Mouse (Mus musculus) ES-E14 (cell line): ENCODE data around the gene Zfp619. TPM values are rescaled to one million over a fixed set of nuclear protein-coding genes. Genes with fewer than 3 reads are reported as not detected.

ENCODE experiments used
- DNase-seq: peaks from one replicate; pipeline ENCODE4 v3.0.0-alpha.2; 2013; ENCODE audit warnings: low read depth, low spot score
- H3K27ac ChIP-seq: 2 replicates; pipeline ENCODE4 v1.5.1; 2012; ENCODE audit warnings: low read depth, mild to moderate bottlenecking, low read length, moderate library complexity, mixed read lengths; ENCODE audit not compliant: poor library complexity, insufficient read depth, severe bottlenecking
- H3K36me3 ChIP-seq: 2 replicates; pipeline ENCODE4 v1.6.1; 2012; ENCODE audit warnings: mild to moderate bottlenecking, low read length, moderate library complexity, mixed read lengths; ENCODE audit not compliant: control insufficient read depth, poor library complexity, insufficient read depth, severe bottlenecking
- H3K4me1 ChIP-seq, 2 experiments: fragments of 150-350 bp in 1 of 2; sonication (generic) in 1 of 2; 2 replicates each; pipeline ENCODE4 v1.6.1; 2012; ENCODE audit warnings: low read length in 2 of 2, mild to moderate bottlenecking in 1 of 2, mixed read lengths in 1 of 2; ENCODE audit not compliant: control insufficient read depth in 2 of 2, insufficient read depth in 2 of 2, poor library complexity in 1 of 2
- H3K4me3 ChIP-seq, 2 experiments: fragments of 150-350 bp in 1 of 2; sonication (generic) in 1 of 2; 2 replicates each; pipeline ENCODE4 v1.5.1; 2012; ENCODE audit warnings: low read length in 2 of 2, low read depth in 1 of 2, mild to moderate bottlenecking in 1 of 2, mixed read lengths in 1 of 2; ENCODE audit not compliant: insufficient read depth in 1 of 2, poor library complexity in 1 of 2, severe bottlenecking in 1 of 2
- H3K9ac ChIP-seq: 2 replicates; pipeline ENCODE4 v1.6.1; 2012; ENCODE audit warnings: low read depth, mild to moderate bottlenecking, low read length, mixed read lengths; ENCODE audit not compliant: poor library complexity, insufficient read depth, severe bottlenecking
- H3K9me3 ChIP-seq: fragments of 150-350 bp; sonication (generic); 2 replicates; pipeline ENCODE4 v1.6.1; 2012; ENCODE audit warnings: low read depth, mild to moderate bottlenecking, low read length; ENCODE audit not compliant: control insufficient read depth, insufficient read depth
- CHD2 ChIP-seq: IDR thresholded peaks from 2 replicates; pipeline ENCODE4 v1.6.1; 2014; ENCODE audit warnings: mild to moderate bottlenecking, low read depth, low read length, inconsistent platforms
- HCFC1 ChIP-seq: IDR thresholded peaks from 2 replicates; pipeline ENCODE4 v1.6.1; 2012; ENCODE audit warnings: low read length, inconsistent platforms, borderline replicate concordance; ENCODE audit not compliant: insufficient read depth
- MAFK ChIP-seq: IDR thresholded peaks from 2 replicates; pipeline ENCODE4 v1.6.1; 2014; ENCODE audit warnings: mild to moderate bottlenecking, low read depth, low read length, inconsistent platforms; ENCODE audit not compliant: insufficient read depth
- ZC3H11A ChIP-seq: IDR thresholded peaks from 2 replicates; pipeline ENCODE4 v1.6.1; 2012; ENCODE audit warnings: low read depth, mild to moderate bottlenecking, inconsistent platforms, low read length, borderline replicate concordance
- ZNF384 ChIP-seq: IDR thresholded peaks from 2 replicates; pipeline ENCODE4 v1.6.1; 2012; ENCODE audit warnings: low read depth, low read length, inconsistent platforms
- in situ Hi-C, 2 experiments: fragments of 600-800 bp; cut with MboI; formaldehyde crosslinking; loops; one replicate each; pipeline ENCODE4 v1.15.1; 2025; ENCODE audit warnings: low sequenced_read_pairs in 2 of 2, inconsistent platforms in 1 of 2; ENCODE audit not compliant: unreplicated experiment in 2 of 2
- total RNA-seq: library from RNA; depleted of rRNA; stranded (reverse); fragments of 300-350 nt; gene quantifications from 2 replicates; pipeline ENCODE4 v1.2.3, GENCODE M21; 2012; rRNA removed

Gene Zfp619
- 3.7 and 4.2 TPM in 2 replicates for total RNA-seq

DNA sequence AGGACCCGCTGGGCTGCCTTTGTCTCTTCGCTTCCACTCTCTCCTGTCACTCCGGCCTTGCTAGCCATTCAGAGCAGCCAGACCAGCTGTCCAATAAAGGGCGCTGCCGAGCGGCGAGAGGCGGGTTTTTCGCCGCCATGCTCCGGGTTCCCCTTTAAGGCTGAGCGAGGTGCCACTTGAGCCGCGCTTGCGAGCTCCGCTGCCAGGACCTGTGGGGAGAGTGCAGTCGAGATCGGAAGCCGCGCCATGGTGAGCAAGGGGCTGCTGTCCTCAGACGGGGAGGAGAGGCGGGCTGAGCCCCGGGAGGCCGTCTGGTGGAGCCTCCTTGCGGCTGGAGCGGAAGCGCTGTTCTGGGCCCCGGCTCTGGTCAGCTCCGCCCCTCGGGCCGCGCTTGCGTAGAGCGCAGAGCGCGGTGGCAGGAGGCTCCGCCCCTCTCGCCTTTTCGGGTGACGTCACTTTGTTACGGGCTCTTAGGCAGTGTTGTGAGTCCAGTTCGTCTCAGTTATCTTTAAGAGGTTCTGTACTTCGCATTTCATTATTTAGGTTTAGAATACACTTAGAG, at the start of gene Zfp619:
Zfp619 (plus strand) TSS at position 151 of the 562 bp plus-strand sequence.
- Histone ChIP-seq H3K36me3 (no peaks in the 10 kb centered on the region), H3K9ac (peak within 1 kb of the TSS; percentile 90), H3K4me1 (no peaks in the 10 kb centered on the region), H3K27ac (peak within 1 kb of the TSS; percentile 78), H3K4me3 (peak within 1 kb of the TSS; percentile 74 to 95), H3K9me3 (no peaks in the 10 kb centered on the region)
- TF ChIP-seq ZC3H11A (no peak), MAFK (no peak), CHD2 (no peak), ZNF384 (no peak), HCFC1 (no peak; the same call in none of the 2 replicates)
- in situ Hi-C loops: no loop called here
- DNase-seq: peak; percentile 87

DNA sequence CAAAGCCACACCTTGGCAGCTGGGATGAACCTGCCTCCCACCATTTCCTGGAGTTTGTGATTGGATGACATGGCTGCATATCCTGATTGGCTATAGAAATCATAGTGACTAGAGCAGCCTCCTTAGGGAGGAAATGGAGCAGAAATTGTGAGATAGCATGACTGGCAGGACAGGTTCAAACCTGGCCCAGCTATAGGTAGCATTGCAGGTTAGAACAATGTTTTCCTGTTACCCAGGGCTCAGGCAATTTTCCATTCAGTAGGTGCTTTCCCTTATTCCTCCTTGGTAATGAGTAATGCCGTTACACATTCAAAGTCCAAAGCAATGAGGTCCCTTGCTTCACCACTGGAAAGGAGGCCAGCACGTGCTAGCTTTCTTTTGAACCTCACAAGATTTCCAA, 38.6 kb upstream of the Zfp619 start:
- no peak for TF ChIP-seq ZNF384
- TF ChIP-seq ZC3H11A: no peak
- no peak for TF ChIP-seq CHD2
- TF ChIP-seq MAFK: no peak
- TF ChIP-seq HCFC1: no peak
- Histone ChIP-seq H3K36me3 (no peaks in the 10 kb centered on the region), H3K9me3 (no peaks in the 10 kb centered on the region), H3K4me3 (no peak overlapping the region), H3K4me1 (no peaks in the 10 kb centered on the region), H3K27ac (no peak overlapping the region), H3K9ac (no peak overlapping the region)
- in situ Hi-C loops: no loop called here
- DNase-seq: no peak

- Histone ChIP-seq H3K27ac (no peak overlapping the region), H3K36me3 (no peaks in the 10 kb centered on the region), H3K9ac (no peak overlapping the region), H3K4me1 (no peaks in the 10 kb centered on the region), H3K9me3 (no peaks in the 10 kb centered on the region), H3K4me3 (no peak overlapping the region)
- TF ChIP-seq HCFC1: no peak
- TF ChIP-seq MAFK: no peak
- peak; percentile 86 for TF ChIP-seq ZNF384
- 0 out of 2 replicates have a peak, but pooled peaks have one; percentile 30 for TF ChIP-seq ZC3H11A
- TF ChIP-seq CHD2: no peak
- DNase-seq: no peak
- in situ Hi-C loops: no loop called here
These were observed 33.2 kb upstream of the Zfp619 start for GRCm38 (mm10) chr7:39484384-39484783.

DNA sequence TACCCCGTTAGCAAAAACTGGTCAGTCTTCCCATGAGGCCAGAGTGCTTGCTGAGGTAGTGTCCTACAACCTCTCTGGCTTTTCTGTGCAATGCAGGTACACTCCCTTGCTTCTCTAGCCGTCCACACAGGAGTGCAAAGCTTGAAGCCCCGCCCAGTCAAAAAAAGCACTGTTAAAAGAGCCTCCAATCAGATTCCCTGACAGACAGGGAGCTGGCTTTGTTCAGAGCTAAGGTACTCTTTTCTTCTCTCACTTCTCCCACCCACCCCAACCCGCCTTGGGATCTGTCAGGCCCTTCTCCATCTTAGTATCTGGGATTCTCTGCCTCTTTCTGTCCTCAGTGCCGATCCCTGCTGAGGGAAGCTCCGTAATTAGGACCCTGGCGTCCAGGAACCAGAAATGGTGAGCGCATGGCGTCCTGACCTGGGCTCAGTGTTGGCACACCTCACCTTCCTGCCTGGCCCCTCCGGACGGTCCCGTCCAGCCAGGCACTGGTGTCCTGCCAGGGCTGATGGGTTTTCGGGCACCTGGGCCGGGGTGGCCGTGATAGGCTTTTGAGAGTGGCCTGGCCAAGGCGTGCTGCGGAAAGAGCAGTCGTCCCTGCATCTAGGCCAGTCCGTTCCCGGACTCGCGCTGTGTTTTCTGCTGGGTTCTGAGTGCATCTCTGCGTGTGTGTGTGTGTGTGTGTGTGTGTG, 30.3 kb upstream of the Zfp619 start:
- Histone ChIP-seq H3K9ac (peak overlapping the region; percentile 64), H3K9me3 (no peaks in the 10 kb centered on the region), H3K36me3 (no peaks in the 10 kb centered on the region), H3K4me3 (peak overlapping the region; percentile 59 to 78), H3K27ac (no peak overlapping the region), H3K4me1 (no peaks in the 10 kb centered on the region)
- peak; percentile 54 for DNase-seq
- TF ChIP-seq ZC3H11A (no peak), ZNF384 (no peak), HCFC1 (no peak), CHD2 (no peak), MAFK (no peak)
- in situ Hi-C loops: no loop called here
